Mouse (Mus musculus) MEL (cell line): ENCODE data around the gene Fa2h. TPM values are rescaled to one million over a fixed set of nuclear protein-coding genes. Genes with fewer than 3 reads are reported as not detected.

ENCODE experiments used
- DNase-seq: peaks from one replicate; pipeline ENCODE4 v3.0.0; 2011; ENCODE audit warnings: low read depth, low spot score
- H3K27ac ChIP-seq: 2 replicates; pipeline ENCODE4 v1.5.1; 2012; ENCODE audit warnings: low read depth, mild to moderate bottlenecking, control low read depth, low read length, moderate library complexity; ENCODE audit not compliant: control insufficient read depth
- H3K27me3 ChIP-seq, 2 experiments: fragments of 150-350 bp in 1 of 2; sonication (generic) in 1 of 2; 2 replicates each; pipeline ENCODE4 v1.6.1; 2012; ENCODE audit warnings: low read length in 2 of 2, mild to moderate bottlenecking in 2 of 2, improper control_type of control experiment in 1 of 2, moderate library complexity in 1 of 2; ENCODE audit not compliant: insufficient read depth in 2 of 2, control insufficient read depth in 1 of 2
- H3K36me3 ChIP-seq, 2 experiments: 2 replicates each; pipeline ENCODE4 v1.6.1; 2012 to 2014; ENCODE audit warnings: low read length in 2 of 2, improper control_type of control experiment in 1 of 2, inconsistent platforms in 1 of 2, mild to moderate bottlenecking in 1 of 2; ENCODE audit not compliant: insufficient read depth in 2 of 2, control insufficient read depth in 1 of 2
- H3K4me1 ChIP-seq, 2 experiments: fragments of 150-350 bp in 1 of 2; sonication (generic) in 1 of 2; 2 replicates each; pipeline ENCODE4 v1.6.1; 2012; ENCODE audit warnings: low read length in 2 of 2, improper control_type of control experiment in 1 of 2, mild to moderate bottlenecking in 1 of 2; ENCODE audit not compliant: insufficient read depth in 2 of 2, control insufficient read depth in 1 of 2
- H3K4me3 ChIP-seq, 2 experiments: fragments of 150-350 bp in 1 of 2; sonication (generic) in 1 of 2; 2 replicates each; pipeline ENCODE4 v1.5.1; 2012; ENCODE audit warnings: low read depth in 2 of 2, low read length in 2 of 2, mild to moderate bottlenecking in 2 of 2, moderate library complexity in 2 of 2, control low read depth in 1 of 2, improper control_type of control experiment in 1 of 2; ENCODE audit not compliant: control insufficient read depth in 1 of 2, insufficient read depth in 1 of 2
- H3K79me2 ChIP-seq: 2 replicates; pipeline ENCODE4 v1.6.1; 2012; ENCODE audit warnings: mild to moderate bottlenecking, low read length, moderate library complexity; ENCODE audit not compliant: control insufficient read depth, poor library complexity, insufficient read depth
- H3K9ac ChIP-seq: 2 replicates; pipeline ENCODE4 v1.6.1; 2012; ENCODE audit warnings: low read depth, mild to moderate bottlenecking, control low read depth, low read length, moderate library complexity; ENCODE audit not compliant: control insufficient read depth, poor library complexity, severe bottlenecking
- H3K9me3 ChIP-seq: fragments of 150-350 bp; sonication (generic); replicated peaks from 2 replicates; pipeline ENCODE4 v1.6.1; 2012; ENCODE audit warnings: mild to moderate bottlenecking, low read length, improper control_type of control experiment, moderate library complexity; ENCODE audit not compliant: insufficient read depth
- BHLHE40 ChIP-seq: IDR thresholded peaks from 2 replicates; pipeline ENCODE4 v1.6.1; 2012; ENCODE audit warnings: low read depth, mild to moderate bottlenecking, inconsistent platforms, low read length, improper control_type of control experiment, borderline replicate concordance
- CHD1 ChIP-seq: IDR thresholded peaks from 2 replicates; pipeline ENCODE4 v1.6.1; 2012; ENCODE audit warnings: low read depth, mild to moderate bottlenecking, inconsistent platforms, low read length, improper control_type of control experiment
- CHD2 ChIP-seq: IDR thresholded peaks from 2 replicates; pipeline ENCODE4 v1.6.1; 2011; ENCODE audit warnings: low read length, improper control_type of control experiment
- CTCF ChIP-seq, 3 experiments: IDR thresholded peaks in 2 of 3; conservative IDR thresholded peaks in 1 of 3; 2 replicates each; pipeline ENCODE4 v1.5.1; 2011 to 2012; ENCODE audit warnings: low read length in 3 of 3, low read depth in 2 of 3, mild to moderate bottlenecking in 2 of 3, improper control_type of control experiment in 1 of 3, inconsistent platforms in 1 of 3, mixed read lengths in 1 of 3, moderate library complexity in 1 of 3; ENCODE audit not compliant: control insufficient read depth in 1 of 3, insufficient read depth in 1 of 3, poor library complexity in 1 of 3, severe bottlenecking in 1 of 3
- E2F4 ChIP-seq: IDR thresholded peaks from 2 replicates; pipeline ENCODE4 v1.6.1; 2011; ENCODE audit warnings: low read depth, low read length, improper control_type of control experiment, borderline replicate concordance
- ELF1 ChIP-seq: IDR thresholded peaks from 2 replicates; pipeline ENCODE4 v1.6.1; 2014; ENCODE audit warnings: low read depth, mild to moderate bottlenecking, inconsistent platforms, low read length, improper control_type of control experiment, moderate library complexity
- ETS1 ChIP-seq: IDR thresholded peaks from 2 replicates; pipeline ENCODE4 v1.6.1; 2012; ENCODE audit warnings: low read depth, mild to moderate bottlenecking, inconsistent platforms, low read length, improper control_type of control experiment, moderate library complexity
- GATA1 ChIP-seq: IDR thresholded peaks from 2 replicates; pipeline ENCODE4 v1.6.1; 2011; ENCODE audit warnings: low read depth, low read length, improper control_type of control experiment
- JUND ChIP-seq: IDR thresholded peaks from 2 replicates; pipeline ENCODE4 v1.6.1; 2011; ENCODE audit warnings: low read depth, mild to moderate bottlenecking, improper control_type of control experiment, low read length
- KAT2A ChIP-seq: conservative IDR thresholded peaks from 2 replicates; pipeline ENCODE4 v1.6.1; 2012; ENCODE audit warnings: low read depth, low read length, improper control_type of control experiment, inconsistent platforms
- MAFK ChIP-seq: IDR thresholded peaks from 2 replicates; pipeline ENCODE4 v1.6.1; 2011; ENCODE audit warnings: low read depth, mild to moderate bottlenecking, low read length, improper control_type of control experiment, borderline replicate concordance
- MAX ChIP-seq: IDR thresholded peaks from 2 replicates; pipeline ENCODE4 v1.6.1; 2011; ENCODE audit warnings: low read length, improper control_type of control experiment
- MAZ ChIP-seq: IDR thresholded peaks from 2 replicates; pipeline ENCODE4 v1.6.1; 2012; ENCODE audit warnings: low read depth, mild to moderate bottlenecking, inconsistent platforms, low read length, improper control_type of control experiment
- MXI1 ChIP-seq: IDR thresholded peaks from 2 replicates; pipeline ENCODE4 v1.6.1; 2011; ENCODE audit warnings: mild to moderate bottlenecking, low read depth, low read length, improper control_type of control experiment
- NELFE ChIP-seq: IDR thresholded peaks from 2 replicates; pipeline ENCODE4 v1.6.1; 2011; ENCODE audit warnings: low read depth, low read length, improper control_type of control experiment
- NRF1 ChIP-seq: IDR thresholded peaks from 2 replicates; pipeline ENCODE4 v1.6.1; 2014; ENCODE audit warnings: low read depth, mild to moderate bottlenecking, inconsistent platforms, low read length, improper control_type of control experiment, moderate library complexity; ENCODE audit not compliant: poor library complexity, insufficient read depth, severe bottlenecking
- POLR2A ChIP-seq, 2 experiments: IDR thresholded peaks; 2 replicates each; pipeline ENCODE4 v1.6.1; 2011 to 2012; ENCODE audit warnings: low read length in 2 of 2, mild to moderate bottlenecking in 2 of 2, control low read depth in 1 of 2, improper control_type of control experiment in 1 of 2, low read depth in 1 of 2, moderate library complexity in 1 of 2; ENCODE audit not compliant: control insufficient read depth in 1 of 2, insufficient read depth in 1 of 2, poor library complexity in 1 of 2
- POLR2AphosphoS5 ChIP-seq: IDR thresholded peaks from 2 replicates; pipeline ENCODE4 v1.6.1; 2012; ENCODE audit warnings: low read depth, borderline replicate concordance, mild to moderate bottlenecking, inconsistent platforms, low read length, moderate library complexity, mixed read lengths
- RAD21 ChIP-seq: IDR thresholded peaks from 2 replicates; pipeline ENCODE4 v1.6.1; 2011; ENCODE audit warnings: mild to moderate bottlenecking, low read depth, low read length, improper control_type of control experiment
- RCOR1 ChIP-seq: IDR thresholded peaks from 2 replicates; pipeline ENCODE4 v1.6.1; 2012; ENCODE audit warnings: low read depth, mild to moderate bottlenecking, inconsistent platforms, low read length, improper control_type of control experiment
- SIN3A ChIP-seq: IDR thresholded peaks from 2 replicates; pipeline ENCODE4 v1.6.1; 2012; ENCODE audit warnings: low read length, improper control_type of control experiment, inconsistent platforms
- SMC3 ChIP-seq: IDR thresholded peaks from 2 replicates; pipeline ENCODE4 v1.6.1; 2011; ENCODE audit warnings: low read depth, low read length, improper control_type of control experiment
- TAL1 ChIP-seq: IDR thresholded peaks from 2 replicates; pipeline ENCODE4 v1.6.1; 2012; ENCODE audit warnings: mild to moderate bottlenecking, inconsistent platforms, low read length, moderate library complexity, mixed read lengths
- TBP ChIP-seq: IDR thresholded peaks from 2 replicates; pipeline ENCODE4 v1.8.0; 2011; ENCODE audit warnings: low read depth, low read length, improper control_type of control experiment
- TCF12 ChIP-seq: IDR thresholded peaks from 2 replicates; pipeline ENCODE4 v1.6.1; 2014; ENCODE audit warnings: low read depth, mild to moderate bottlenecking, inconsistent platforms, low read length, improper control_type of control experiment, moderate library complexity
- UBTF ChIP-seq: IDR thresholded peaks from 2 replicates; pipeline ENCODE4 v1.6.1; 2012; ENCODE audit warnings: low read depth, mild to moderate bottlenecking, inconsistent platforms, low read length, improper control_type of control experiment, moderate library complexity, borderline replicate concordance; ENCODE audit not compliant: insufficient read depth
- USF1 ChIP-seq: IDR thresholded peaks from 2 replicates; pipeline ENCODE4 v1.6.1; 2014; ENCODE audit warnings: low read depth, mild to moderate bottlenecking, inconsistent platforms, low read length, improper control_type of control experiment, moderate library complexity
- USF2 ChIP-seq, 2 experiments: IDR thresholded peaks; 2 replicates each; pipeline ENCODE4 v1.6.1; 2011 to 2012; ENCODE audit warnings: improper control_type of control experiment in 2 of 2, low read length in 2 of 2, borderline replicate concordance in 1 of 2, inconsistent platforms in 1 of 2, low read depth in 1 of 2, mild to moderate bottlenecking in 1 of 2; ENCODE audit not compliant: insufficient read depth in 1 of 2
- ZC3H11A ChIP-seq: IDR thresholded peaks from 2 replicates; pipeline ENCODE4 v1.6.1; 2012; ENCODE audit warnings: low read depth, mild to moderate bottlenecking, inconsistent platforms, low read length, improper control_type of control experiment
- ZKSCAN1 ChIP-seq: IDR thresholded peaks from 2 replicates; pipeline ENCODE4 v1.6.1; 2012; ENCODE audit warnings: low read depth, mild to moderate bottlenecking, inconsistent platforms, low read length, improper control_type of control experiment, moderate library complexity
- ZMIZ1 ChIP-seq: IDR thresholded peaks from 2 replicates; pipeline ENCODE4 v1.6.1; 2012; ENCODE audit warnings: low read depth, mild to moderate bottlenecking, inconsistent platforms, low read length, improper control_type of control experiment, moderate library complexity
- polyA plus RNA-seq, 2 experiments: library from polyadenylated mRNA; stranded (reverse) in 1 of 2; unstranded in 1 of 2; fragments of >175 nt in 1 of 2; fragments of >200 nt in 1 of 2; gene quantifications; 2 replicates each; pipeline versions ENCODE4 v1.2.1 to v1.2.4; 2012; ENCODE audit warnings: low replicate concordance in 2 of 2, low read depth in 1 of 2; ENCODE audit not compliant: insufficient read length in 2 of 2, insufficient read depth in 1 of 2, missing spikeins in 1 of 2
- total RNA-seq: library from RNA; depleted of rRNA; stranded (reverse); fragments of 300-350 nt; gene quantifications from 2 replicates; pipeline ENCODE4 v1.2.3, GENCODE M21; 2012

Gene Fa2h
- total and polyA plus RNA-seq, 3 experiments: not detected

DNA sequence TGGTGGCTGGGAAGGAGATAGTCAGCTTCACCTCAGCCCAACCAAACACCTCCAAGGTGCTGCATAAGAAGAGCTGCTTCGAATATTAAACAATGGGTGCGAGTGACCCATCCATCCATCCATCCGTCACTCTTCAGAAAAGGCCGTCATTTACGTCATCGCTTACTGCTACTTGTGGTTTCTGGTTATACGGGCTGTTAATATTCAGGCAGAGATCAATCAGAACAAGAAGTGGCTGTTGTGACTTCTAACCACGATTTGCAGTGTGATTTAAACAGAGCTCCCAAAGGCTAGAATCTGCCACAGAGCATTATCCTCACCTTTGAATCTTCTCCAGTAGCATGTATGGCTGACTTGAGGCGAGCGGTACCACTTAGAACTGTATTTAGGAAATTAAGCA lies 23.6 kb upstream of the Fa2h start:
- Histone ChIP-seq H3K79me2 (no peaks in the 10 kb centered on the region), H3K36me3 (no peaks in the 10 kb centered on the region; a peak in 1 of 4 replicates), H3K4me3 (no peak overlapping the region), H3K9ac (no peak overlapping the region), H3K9me3 (no peaks in the 10 kb centered on the region), H3K27ac (no peak overlapping the region), H3K27me3 (peaks cover 4 to 6% of the 10 kb centered on the region in 2 experiments; a peak in 3 of 4 replicates), H3K4me1 (0 out of 4 replicates have a peak, but pooled peaks cover 0 to 2% of the 10 kb centered on the region in 2 experiments)
- DNase-seq: no peak
- no peak for TF ChIP-seq ETS1
- no peak for TF ChIP-seq RCOR1
- no peak for TF ChIP-seq USF2 (IDR thresholded peaks at IDR 0.05; ENCODE audit: borderline replicate concordance in 1 of 2, insufficient read depth in 1 of 2, low read depth in 1 of 2, low read length in 2 of 2)
- TF ChIP-seq NRF1: no peak
- no peak for TF ChIP-seq BHLHE40
- no peak for TF ChIP-seq CTCF (IDR thresholded peaks at IDR 0.05 in 2 of 3, conservative IDR thresholded peaks at IDR 0.05 in 1 of 3; ENCODE audit: control insufficient read depth in 1 of 3, insufficient read depth in 1 of 3, low read depth in 2 of 3, low read length in 3 of 3, poor library complexity in 1 of 3, severe bottlenecking in 1 of 3)
- no peak for TF ChIP-seq MXI1
- no peak for TF ChIP-seq ZKSCAN1
- TF ChIP-seq ELF1: no peak
- no peak for TF ChIP-seq SMC3
- TF ChIP-seq JUND: no peak

DNA sequence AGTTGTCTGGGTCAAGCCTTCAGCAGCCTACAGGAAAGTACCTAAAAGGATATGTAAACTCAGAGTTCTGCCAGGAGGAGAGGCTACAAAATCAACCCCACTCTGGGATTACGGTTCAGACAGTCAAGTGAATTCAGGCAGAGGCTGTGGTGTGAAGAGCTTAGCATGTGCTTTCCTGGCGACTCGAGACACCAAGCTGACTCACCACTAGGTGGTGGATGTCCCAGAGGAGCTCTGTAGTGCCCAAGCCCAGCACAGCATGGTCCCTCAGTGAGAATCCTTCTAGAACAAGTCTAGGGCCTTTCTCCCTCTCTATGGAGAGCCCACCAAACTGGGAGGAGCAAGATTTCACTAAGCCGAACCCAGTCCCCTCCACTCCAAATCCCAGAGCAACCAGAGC lies 9.8 kb upstream of the Fa2h start:
- Histone ChIP-seq H3K27ac (no peak overlapping the region), H3K9ac (no peak overlapping the region), H3K79me2 (no peaks in the 10 kb centered on the region), H3K4me3 (no peak overlapping the region), H3K36me3 (no peaks in the 10 kb centered on the region), H3K27me3 (peaks cover 10 to 18% of the 10 kb centered on the region in 2 experiments), H3K9me3 (no peaks in the 10 kb centered on the region), H3K4me1 (no peaks in the 10 kb centered on the region)
- DNase-seq: peak; percentile 59
- TF ChIP-seq NELFE (no peak), MXI1 (no peak), ETS1 (no peak), TCF12 (no peak), USF1 (no peak), UBTF (no peak), ZMIZ1 (no peak), USF2 (IDR thresholded peaks at IDR 0.05; ENCODE audit: borderline replicate concordance in 1 of 2, insufficient read depth in 1 of 2, low read depth in 1 of 2, low read length in 2 of 2) (no peak), MAZ (no peak), GATA1 (no peak), KAT2A (no peak), ZC3H11A (no peak), CHD2 (no peak), TBP (no peak), POLR2AphosphoS5 (no peak), POLR2A (IDR thresholded peaks at IDR 0.05; ENCODE audit: control insufficient read depth in 1 of 2, insufficient read depth in 1 of 2, low read depth in 1 of 2, low read length in 2 of 2, poor library complexity in 1 of 2) (no peak), CTCF (IDR thresholded peaks at IDR 0.05 in 2 of 3, conservative IDR thresholded peaks at IDR 0.05 in 1 of 3; ENCODE audit: control insufficient read depth in 1 of 3, insufficient read depth in 1 of 3, low read depth in 2 of 3, low read length in 3 of 3, poor library complexity in 1 of 3, severe bottlenecking in 1 of 3) (peak; percentile 29 to 65 (median 65)), E2F4 (no peak), JUND (no peak), BHLHE40 (no peak), TAL1 (no peak), MAFK (no peak), RAD21 (peak; percentile 29), RCOR1 (no peak), MAX (peak; percentile 56; the same call in 1 of the 2 replicates), CHD1 (no peak), SIN3A (no peak)
